Comparison of ENCODE assay signal across 30 mouse cellular contexts in the genomic region with DNA sequence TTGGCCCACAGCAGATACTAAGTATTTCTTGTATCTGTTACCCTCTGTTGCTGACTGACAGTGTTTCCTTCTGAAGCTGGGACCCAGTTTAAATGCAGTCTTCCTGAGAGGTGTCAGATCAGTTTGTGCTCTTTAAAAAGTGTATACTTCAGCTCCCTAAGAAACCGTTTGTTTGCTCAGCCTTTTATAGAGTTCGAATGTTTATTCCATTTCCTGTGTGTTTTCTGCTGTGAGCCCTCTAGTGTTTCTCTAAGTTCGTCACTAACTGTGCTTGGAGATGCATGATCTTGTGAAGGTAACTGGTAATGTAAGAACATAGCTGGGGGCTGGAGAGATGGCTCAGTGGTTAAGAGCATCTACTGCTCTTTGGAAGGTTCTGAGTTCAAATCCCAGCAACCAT. TPM values are rescaled to one million over a fixed set of nuclear protein-coding genes. Genes with fewer than 3 reads are reported as not detected.
DNase-seq lines count a peak whose midpoint lies in the region; ATAC-seq and TF ChIP-seq lines count a peak whose summit lies in the region.
"Had no signal": no experiment of that assay in that cellular context is flagged by ENCODE, and none has a peak within 500 bp of the region (broad histone marks: within the 10 kb centered on the region; RNA-seq: fewer than 3 reads in every experiment).

No protein-coding gene starts in this region.

- TF ChIP-seq CTCF in layer of hippocampus, adult 2 months (conservative IDR thresholded peaks at IDR 0.05), result 0 out of 2 replicates have a peak, but pooled peaks have one; percentile 3

- peak; percentile 40 for ATAC-seq in activated CD4-positive, CD25-positive, alpha-beta regulatory T cell, adult 4 months
- ATAC-seq: forebrain, embryonic 16.5 days; liver, embryonic 12.5 days; liver, postnatal 0 days had no signal

- H3K36me3 ChIP-seq in macrophage (ENCODE audit: inconsistent target), result no peaks in the 10 kb centered on the region
- H3K36me3 ChIP-seq: embryonic facial prominence, embryonic 13.5 days; forebrain, embryonic 10.5 days; heart, embryonic 12.5 days; kidney, embryonic 15.5 days; liver, embryonic 12.5 days; neural tube, embryonic 12.5 days; stomach, embryonic 15.5 days had no signal

- H3K27ac ChIP-seq in layer of hippocampus, adult 2 months, result no peak overlapping the region
- H3K27ac ChIP-seq in macrophage, result peak overlapping the region; percentile 97
- H3K27ac ChIP-seq: embryonic facial prominence, embryonic 13.5 days; forebrain, embryonic 10.5 days; gastrocnemius, adult 2 months; hindbrain, embryonic 14.5 days; kidney, embryonic 15.5 days; liver, embryonic 12.5 days; neural tube, embryonic 12.5 days; stomach, embryonic 15.5 days had no signal

- peaks cover 94% of the 10 kb centered on the region for H3K79me2 ChIP-seq in macrophage (ENCODE audit: inconsistent target)

- H3K4me3 ChIP-seq in layer of hippocampus, adult 2 months, result no peak overlapping the region
- no peak overlapping the region for H3K4me3 ChIP-seq in macrophage (ENCODE audit: inconsistent target)
- H3K4me3 ChIP-seq: embryonic facial prominence, embryonic 13.5 days; forebrain, embryonic 10.5 days; gastrocnemius, adult 2 months; heart, embryonic 12.5 days; kidney, embryonic 15.5 days; liver, embryonic 12.5 days; neural tube, embryonic 12.5 days; stomach, embryonic 15.5 days had no signal

- WGBS in macrophage (ENCODE audit: missing documents), result 57% methylated on average over 3 of the region's 3 CpGs

- DNase-seq in layer of hippocampus, adult 2 months (ENCODE audit: low spot score in 2 of 2), result no peak
- no peak for DNase-seq in layer of hippocampus, adult 11-12 months (ENCODE audit: low spot score)
- peak; percentile 78 for DNase-seq in CD4-positive helper T cell, adult 2 months (ENCODE audit: low read depth, low spot score)
- no peak for DNase-seq in right cerebral cortex, postnatal 10 days (ENCODE audit: low spot score in 2 of 2)
- DNase-seq in adrenal gland, postnatal 14 days, result no peak
- DNase-seq: adrenal gland, adult 8-10 months; cerebellum, adult 11-12 months; cerebellum, adult 9-11 months; gastrocnemius, adult 2 months; gastrocnemius, postnatal 36 days; heart, adult 18-20 months; heart, postnatal 10 days; kidney, adult 18-20 months; kidney, postnatal 25 days; left cerebral cortex, postnatal 4 days; liver, postnatal 0 days; lung, postnatal 36 days; midbrain, embryonic 14.5 days; right cerebral cortex, adult 18-20 months had no signal

RNA-seq across cellular contexts. Expression of gene Prkch, which starts 27.1 kb away (rescaled TPM):
- total RNA-seq in layer of hippocampus, adult 2 months (2021), result 1 to 10 TPM; 3.2 to 3.7 TPM
- 10 to 100 TPM; 80.9 to 82.1 TPM for polyA plus RNA-seq in activated CD4-positive, CD25-positive, alpha-beta regulatory T cell, adult 4 months (2017; shearing (Covaris generic))
- 100 to 1,000 TPM in 18 of 26 experiments, 10 to 100 TPM in 8; 25.8 to 187 (median 153) TPM for total RNA-seq in macrophage (2018; cell fraction: chromatin; rRNA removed)
- total RNA-seq in macrophage (2018; cell fraction: cytosol; rRNA removed), result 10 to 100 TPM; 34.1 to 62.5 (median 56.8) TPM
- 100 to 1,000 TPM in 7 of 26 experiments, 10 to 100 TPM in 19; 23.4 to 142 (median 85.8) TPM for total RNA-seq in macrophage (2018; cell fraction: nucleus; rRNA removed)
- polyA plus RNA-seq in macrophage (2018), result 34.7 to 50.3 TPM (median 37.2 TPM) in 3 replicates
- 19.9 and 27.2 TPM in 2 replicates for total RNA-seq in adrenal gland, postnatal 14 days (2021)
